Mouse (Mus musculus) midbrain, embryonic 14.5 days (tissue): ENCODE measurements around the gene Ssbp4. TPM values are rescaled to one million over a fixed set of nuclear protein-coding genes. Genes with fewer than 3 reads are reported as not detected.
A peak's percentile ranks its signal among the peaks of the same experiment; 100 is the strongest.

Experiments used
- ATAC-seq: fragments of 200-750 bp; cut with Nextera tagmentation; 2 replicates; pipeline ENCODE4 v1.8.0; 2017; ENCODE audit warnings: moderate number of reproducible peaks, moderate library complexity; ENCODE audit not compliant: low FRiP score, low TSS enrichment
- DNase-seq: peaks from one replicate; pipeline ENCODE4 v3.0.0-alpha.2; 2015
- H3K27ac ChIP-seq: fragments of 300-500 bp; sonication (generic); replicated peaks from 2 replicates; pipeline ENCODE4 v1.5.1; 2014; ENCODE audit warnings: mild to moderate bottlenecking, low read depth, low read length, moderate library complexity
- H3K27me3 ChIP-seq: fragments of 300-500 bp; sonication (generic); 2 replicates; pipeline ENCODE4 v1.6.1; 2014; ENCODE audit warnings: low read length, control low read depth, mixed read lengths; ENCODE audit not compliant: control insufficient read depth, insufficient read depth
- H3K36me3 ChIP-seq: fragments of 300-500 bp; sonication (generic); 2 replicates; pipeline ENCODE4 v1.6.1; 2014; ENCODE audit warnings: low read length, control low read depth; ENCODE audit not compliant: control insufficient read depth, insufficient read depth
- H3K4me1 ChIP-seq: fragments of 300-500 bp; sonication (generic); 2 replicates; pipeline ENCODE4 v1.6.1; 2014; ENCODE audit warnings: mild to moderate bottlenecking, antibody characterized with exemption, low read length, control low read depth; ENCODE audit not compliant: control insufficient read depth, insufficient read depth
- H3K4me2 ChIP-seq: fragments of 300-500 bp; sonication (generic); 2 replicates; pipeline ENCODE4 v1.6.1; 2014; ENCODE audit warnings: mild to moderate bottlenecking, low read length, moderate library complexity
- H3K4me3 ChIP-seq: fragments of 300-500 bp; sonication (generic); replicated peaks from 2 replicates; pipeline ENCODE4 v1.5.1; 2014; ENCODE audit warnings: low read depth, low read length
- H3K9ac ChIP-seq: fragments of 300-500 bp; sonication (generic); replicated peaks from 2 replicates; pipeline ENCODE4 v1.6.1; 2014; ENCODE audit warnings: mild to moderate bottlenecking, low read length, moderate library complexity
- H3K9me3 ChIP-seq: fragments of 300-500 bp; sonication (generic); 2 replicates; pipeline ENCODE4 v1.6.1; 2016; ENCODE audit warnings: low read length, control low read depth, mixed read lengths; ENCODE audit not compliant: control insufficient read depth
- WGBS: fragments of 180-500 bp; shearing (Covaris S2); extraction: QIAGEN DNeasy Blood & Tissue Kit; methylation state at CpG from one replicate; pipeline ENCODE4 v1.1.7; 2014; 5-methylcytosine and 5-hydroxymethylcytosine counted together
- polyA plus RNA-seq: library from polyadenylated mRNA; unstranded; fragments of >200 nt; fragmentation: Nextera tagmentation; extraction: Ambion mirVana; gene quantifications from 2 replicates; pipeline ENCODE4 v1.2.1, GENCODE M21; 2014

Ssbp4 gene
- polyA plus RNA-seq, 1 experiment from 2014 or later: 172 TPM

GRCm38 (mm10) chr8:70555079-70555747, 53.5 kb downstream of the Ssbp4 start:
- Histone ChIP-seq H3K9me3 (no peaks in the 10 kb centered on the region), H3K4me2 (no peak overlapping the region), H3K4me1 (0 out of 2 replicates have a peak, but pooled peaks cover 2% of the 10 kb centered on the region), H3K9ac (no peak overlapping the region), H3K36me3 (peaks cover 6% of the 10 kb centered on the region; the same call in 1 of the 2 replicates), H3K4me3 (no peak overlapping the region), H3K27ac (no peak overlapping the region), H3K27me3 (no peaks in the 10 kb centered on the region)
- DNase-seq (no peak), ATAC-seq (no peak)
- WGBS: 96% methylated on average over 4 of the region's 4 CpGs

GRCm38 (mm10) chr8:70553740-70554139, 54.9 kb downstream of the Ssbp4 start:
- Histone ChIP-seq H3K4me1 (0 out of 2 replicates have a peak, but pooled peaks cover 2% of the 10 kb centered on the region), H3K9ac (no peak overlapping the region), H3K4me3 (no peak overlapping the region), H3K4me2 (no peak overlapping the region), H3K27me3 (no peaks in the 10 kb centered on the region), H3K27ac (no peak overlapping the region), H3K9me3 (no peaks in the 10 kb centered on the region), H3K36me3 (peaks cover 4% of the 10 kb centered on the region; the same call in 1 of the 2 replicates)
- DNase-seq: peak; percentile 58
- no peak for ATAC-seq

GRCm38 (mm10) chr8:70552836-70553235, 55.8 kb downstream of the Ssbp4 start:
- ATAC-seq (no peak), DNase-seq (no peak)
- Histone ChIP-seq H3K9ac (no peak overlapping the region), H3K27ac (no peak overlapping the region), H3K4me2 (no peak overlapping the region), H3K4me3 (no peak overlapping the region), H3K36me3 (peaks cover 4% of the 10 kb centered on the region; the same call in 1 of the 2 replicates), H3K9me3 (no peaks in the 10 kb centered on the region), H3K4me1 (0 out of 2 replicates have a peak, but pooled peaks cover 2% of the 10 kb centered on the region), H3K27me3 (no peaks in the 10 kb centered on the region)
- 65% methylated on average over 1 of the region's 1 CpGs for WGBS

DNA sequence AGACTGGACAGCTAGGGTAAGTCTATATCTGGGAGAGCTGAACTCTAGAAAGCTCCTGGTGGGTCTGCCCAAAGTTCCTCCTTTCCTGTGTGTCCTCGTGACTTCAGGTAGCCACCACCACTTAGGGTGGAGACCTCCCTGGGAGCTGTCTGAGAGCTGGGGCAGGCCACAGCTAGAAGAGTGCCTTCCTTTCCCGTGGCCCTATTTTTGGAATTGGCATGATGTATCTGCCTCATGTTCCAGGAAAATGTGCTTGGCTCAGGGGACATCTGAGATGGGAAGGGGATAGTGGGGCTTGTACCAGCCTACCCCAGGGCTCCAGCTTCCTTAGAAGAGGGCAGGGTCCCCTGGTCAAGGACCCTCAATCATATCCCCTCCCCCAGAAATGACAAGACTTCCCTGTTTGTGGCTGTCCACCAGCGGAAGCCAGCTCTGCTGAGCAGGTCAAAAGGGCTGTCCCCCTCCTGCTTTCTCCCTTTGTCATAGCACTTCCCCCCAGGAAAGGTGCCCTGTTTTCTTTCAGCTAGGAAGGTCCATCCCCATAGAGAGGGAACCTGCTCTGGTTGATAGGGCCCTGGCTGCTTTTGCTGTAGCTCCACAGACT, 57.0 kb downstream of the Ssbp4 start:
- 83% methylated on average over 3 of the region's 3 CpGs for WGBS
- DNase-seq: no peak
- no peaks in the 10 kb centered on the region for H3K9me3 ChIP-seq
- no peak overlapping the region for H3K4me2 ChIP-seq
- no peak overlapping the region for H3K4me3 ChIP-seq
- ATAC-seq: no peak
- H3K36me3 ChIP-seq: no peaks in the 10 kb centered on the region
- no peak overlapping the region for H3K27ac ChIP-seq
- H3K9ac ChIP-seq: no peak overlapping the region
- 0 out of 2 replicates have a peak, but pooled peaks cover 2% of the 10 kb centered on the region for H3K4me1 ChIP-seq
- no peaks in the 10 kb centered on the region for H3K27me3 ChIP-seq

DNA sequence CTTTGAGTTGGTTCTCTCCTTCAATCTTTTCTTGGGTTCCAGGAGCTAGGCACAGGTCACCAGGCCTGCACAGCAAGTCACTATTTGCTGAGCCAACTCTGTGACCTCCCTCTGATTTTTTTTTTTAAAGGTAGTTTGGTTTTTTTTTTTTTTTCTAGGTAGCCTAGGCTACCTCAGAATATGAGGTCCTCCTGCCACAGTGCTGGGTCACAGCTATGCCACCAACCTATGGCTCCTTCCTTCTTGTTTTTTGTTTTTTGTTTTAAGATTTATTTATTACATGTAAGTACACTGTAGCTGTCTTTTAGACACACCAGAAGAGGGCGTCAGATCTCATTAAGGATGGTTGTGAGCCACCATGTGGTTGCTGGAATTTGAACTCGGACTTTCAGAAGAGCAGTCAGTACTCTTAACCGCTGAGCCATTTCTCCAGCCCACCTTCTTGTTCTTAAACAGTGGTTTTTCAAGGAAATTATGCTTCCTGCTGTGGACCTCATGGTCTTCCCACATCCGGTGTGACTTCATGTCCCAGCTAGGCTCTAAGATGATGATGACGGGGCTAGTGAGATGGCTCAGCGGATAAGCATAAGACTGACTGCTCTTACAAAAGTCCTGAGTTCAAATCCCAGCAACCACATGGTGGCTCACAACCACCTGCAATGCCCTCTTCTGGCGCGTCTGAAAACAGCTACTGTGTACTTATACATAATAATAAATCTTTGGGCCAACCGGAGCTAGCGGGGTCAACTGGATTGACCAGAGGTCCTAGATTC, 59.1 kb downstream of the Ssbp4 start:
- DNase-seq: no peak
- WGBS: 95% methylated on average over 10 of the region's 10 CpGs
- H3K27ac ChIP-seq: no peak overlapping the region
- no peaks in the 10 kb centered on the region for H3K9me3 ChIP-seq
- H3K4me3 ChIP-seq: no peak overlapping the region
- no peaks in the 10 kb centered on the region for H3K27me3 ChIP-seq
- 0 out of 2 replicates have a peak, but pooled peaks cover 2% of the 10 kb centered on the region for H3K4me1 ChIP-seq
- no peak for ATAC-seq
- H3K9ac ChIP-seq: no peak overlapping the region
- H3K36me3 ChIP-seq: no peaks in the 10 kb centered on the region; the same call in 1 of the 2 replicates
- H3K4me2 ChIP-seq: no peak overlapping the region

DNA sequence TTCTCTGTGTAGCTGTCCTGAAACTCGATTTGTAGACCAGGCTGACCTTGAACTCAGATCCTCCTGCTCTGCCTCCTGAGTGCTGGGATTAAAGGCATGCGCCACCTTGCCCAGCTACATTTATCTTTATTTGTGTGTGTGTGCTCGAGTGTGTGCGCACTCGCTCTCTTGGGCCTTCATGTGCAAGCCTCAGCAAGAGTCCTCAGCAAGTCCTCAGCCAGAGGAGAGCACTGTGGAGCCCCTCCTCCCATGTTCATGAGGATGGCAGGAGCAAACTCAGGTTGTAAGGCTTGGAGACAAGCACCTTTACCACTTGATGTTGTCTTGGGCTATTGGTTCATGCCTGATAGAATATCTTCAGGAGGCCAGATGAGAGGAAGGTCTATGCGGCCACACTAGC, 60.9 kb downstream of the Ssbp4 start:
- no peaks in the 10 kb centered on the region for H3K27me3 ChIP-seq
- ATAC-seq: no peak
- WGBS: 92% methylated on average over 6 of the region's 6 CpGs
- no peak overlapping the region for H3K9ac ChIP-seq
- no peak overlapping the region for H3K4me2 ChIP-seq
- H3K36me3 ChIP-seq: no peaks in the 10 kb centered on the region; the same call in 1 of the 2 replicates
- H3K27ac ChIP-seq: no peak overlapping the region
- 0 out of 2 replicates have a peak, but pooled peaks cover 1% of the 10 kb centered on the region for H3K4me1 ChIP-seq
- DNase-seq: no peak
- H3K4me3 ChIP-seq: no peak overlapping the region
- no peaks in the 10 kb centered on the region for H3K9me3 ChIP-seq

Other genes with a start within 250 kb of the Ssbp4 start
- 0.47 TPM in 1 of 2 replicates, not detected in the other for gene Comp, start 235.3 kb downstream of the Ssbp4 start, polyA plus RNA-seq
- gene Crtc1, start 169.3 kb downstream of the Ssbp4 start, polyA plus RNA-seq: 43.9 and 51.7 TPM in 2 replicates
- gene Klhl26, start 131.9 kb downstream of the Ssbp4 start, polyA plus RNA-seq: 24.2 and 27.2 TPM in 2 replicates
- 104 and 143 TPM in 2 replicates for gene Tmem59l, start 121.5 kb downstream of the Ssbp4 start, polyA plus RNA-seq
- 2.1 and 3.0 TPM in 2 replicates for gene Crlf1, start 115.7 kb downstream of the Ssbp4 start, polyA plus RNA-seq
- 152 and 190 TPM in 2 replicates for gene Rex1bd, start 102.1 kb downstream of the Ssbp4 start, polyA plus RNA-seq
- gene Uba52, start 98.1 kb downstream of the Ssbp4 start, polyA plus RNA-seq: 696 and 821 TPM in 2 replicates
- gene Fkbp8, start 81.1 kb downstream of the Ssbp4 start, polyA plus RNA-seq: 328 and 408 TPM in 2 replicates
- gene Kxd1, start 80.9 kb downstream of the Ssbp4 start, polyA plus RNA-seq: 50.7 and 52.6 TPM in 2 replicates
- 14.9 and 17.1 TPM in 2 replicates for gene Ell, start 69.4 kb downstream of the Ssbp4 start, polyA plus RNA-seq
- 91.9 and 101 TPM in 2 replicates for gene Isyna1, start 14.5 kb downstream of the Ssbp4 start, polyA plus RNA-seq
- gene Lrrc25, start 7.3 kb upstream of the Ssbp4 start, polyA plus RNA-seq: 0.34 and 1.1 TPM in 2 replicates
- 0.16 and 0.20 TPM in 2 replicates for gene Gdf15, start 23.6 kb upstream of the Ssbp4 start, polyA plus RNA-seq
- 86.9 and 95.8 TPM in 2 replicates for gene Pgpep1, start 51.5 kb upstream of the Ssbp4 start, polyA plus RNA-seq
- 175 and 201 TPM in 2 replicates for gene Lsm4, start 64.4 kb upstream of the Ssbp4 start, polyA plus RNA-seq
- gene Jund, start 90.1 kb upstream of the Ssbp4 start, polyA plus RNA-seq: 104 and 119 TPM in 2 replicates
- 0.05 TPM in 2 replicates for gene Iqcn, start 94.6 kb upstream of the Ssbp4 start, polyA plus RNA-seq
- not detected in 2 replicates for gene Gm3336, start 109.7 kb upstream of the Ssbp4 start, polyA plus RNA-seq
- 0.24 TPM in 1 of 2 replicates, not detected in the other for gene Pde4c, start 114.8 kb upstream of the Ssbp4 start, polyA plus RNA-seq
- gene Rab3a, start 145.8 kb upstream of the Ssbp4 start, polyA plus RNA-seq: 407 and 464 TPM in 2 replicates
- gene Mpv17l2, start 152.1 kb upstream of the Ssbp4 start, polyA plus RNA-seq: 37.1 and 39.0 TPM in 2 replicates
- 79.2 and 84.7 TPM in 2 replicates for gene Pik3r2, start 167.8 kb upstream of the Ssbp4 start, polyA plus RNA-seq
- 22.7 and 24.3 TPM in 2 replicates for gene Mast3, start 196.2 kb upstream of the Ssbp4 start, polyA plus RNA-seq
- gene Il12rb1, start 199.6 kb upstream of the Ssbp4 start, polyA plus RNA-seq: 0.45 TPM in 1 of 2 replicates, not detected in the other
- 7.1 and 7.5 TPM in 2 replicates for gene Arrdc2, start 230.8 kb upstream of the Ssbp4 start, polyA plus RNA-seq